Mouse (Mus musculus) adrenal gland, adult 2 months (tissue): ENCODE measurements at regions not wholly inside any gene's neighbourhood (a gene's known extent, or its start where the extent isn't known, plus 50 kb on each side); places are given as distances from the start of the nearest gene placed in this dataset.
"Not testable (repeated sequence)": the region's sequence is repeated elsewhere in the genome, so short reads cannot be mapped to it uniquely, and the experiment has no call there.

Source experiments
- DNase-seq: peaks from one replicate; pipeline ENCODE4 v3.0.0; 2021

- DNase-seq: no peak
These were observed 64.1 kb downstream of the 9530068E07Rik start for GRCm38 (mm10) chr11:52460190-52460780.

DNA sequence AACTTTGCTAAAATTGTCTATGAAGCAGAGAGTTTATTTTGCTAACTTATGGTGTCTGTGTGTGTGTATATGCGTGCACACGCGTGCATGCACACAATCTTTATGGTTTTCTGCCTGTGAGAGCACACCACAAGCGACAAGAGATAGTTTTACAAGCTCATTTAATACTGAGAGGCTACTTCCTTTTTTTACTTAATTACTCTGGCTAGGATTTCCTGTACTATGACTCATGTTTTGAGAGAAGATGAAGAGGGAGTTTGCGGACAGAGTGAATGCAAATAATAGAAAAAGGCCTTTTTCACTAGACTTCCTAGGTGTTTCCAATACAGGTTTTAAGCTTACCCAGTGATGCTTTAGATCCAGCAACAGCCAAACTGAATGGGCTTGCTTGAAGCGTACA lies 74.9 kb downstream of the 9530068E07Rik start:
- not testable (repeated sequence) for DNase-seq

DNA sequence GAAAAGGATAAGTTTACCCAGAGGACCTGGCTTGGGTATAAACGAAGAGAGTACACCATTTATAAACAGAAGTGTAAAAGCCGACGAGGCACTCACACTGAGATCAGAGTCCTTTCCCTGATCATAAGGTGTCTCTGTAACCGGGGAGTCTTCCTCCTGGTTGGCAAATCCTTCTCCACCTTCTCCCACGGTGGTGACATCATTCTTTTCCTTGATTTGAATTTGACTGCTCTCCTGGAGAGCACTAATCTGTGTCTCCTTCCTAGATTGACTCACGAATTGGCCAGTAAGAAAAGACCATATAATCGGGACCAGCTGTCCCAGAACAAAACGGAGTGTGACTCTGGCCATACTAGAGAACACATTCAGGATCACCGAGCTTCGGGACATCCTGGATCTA lies 83.9 kb downstream of the 9530068E07Rik start:
- not testable (repeated sequence) for DNase-seq

DNA sequence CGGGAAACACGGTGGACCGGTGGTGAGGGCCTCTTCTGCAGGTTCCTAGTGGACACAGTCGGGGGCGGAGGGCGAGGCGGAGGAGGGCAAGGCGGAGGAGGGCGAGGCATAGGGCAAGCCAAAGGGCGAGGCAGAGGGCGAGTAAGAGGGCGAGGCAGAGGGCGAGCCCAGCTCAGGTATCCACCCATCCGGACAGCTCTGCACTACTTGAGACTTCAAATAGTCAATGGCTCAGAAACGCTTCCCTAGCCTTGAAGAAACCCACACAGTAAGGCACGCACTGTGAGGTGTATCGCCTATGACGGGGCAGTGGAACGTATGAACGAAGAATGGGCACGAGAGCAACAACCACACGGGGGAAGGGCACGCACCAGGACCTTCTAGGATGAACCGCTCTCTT lies 84.5 kb downstream of the 9530068E07Rik start:
- not testable (repeated sequence) for DNase-seq

GRCm38 (mm10) chr11:52483534-52483933 lies 87.3 kb downstream of the 9530068E07Rik start:
- DNase-seq: not testable (repeated sequence)

GRCm38 (mm10) chr11:52488538-52488937 lies 92.3 kb downstream of the 9530068E07Rik start:
- peak; percentile 24 for DNase-seq

GRCm38 (mm10) chr11:52493336-52493735 lies 97.1 kb downstream of the 9530068E07Rik start:
- no peak for DNase-seq

GRCm38 (mm10) chr11:52496908-52497307 lies 100.7 kb downstream of the 9530068E07Rik start:
- no peak for DNase-seq

- peak; percentile 35 for DNase-seq
These were observed 106.6 kb downstream of the 9530068E07Rik start for GRCm38 (mm10) chr11:52502759-52503365.

GRCm38 (mm10) chr11:52511831-52512297 lies 115.6 kb downstream of the 9530068E07Rik start:
- no peak for DNase-seq

DNA sequence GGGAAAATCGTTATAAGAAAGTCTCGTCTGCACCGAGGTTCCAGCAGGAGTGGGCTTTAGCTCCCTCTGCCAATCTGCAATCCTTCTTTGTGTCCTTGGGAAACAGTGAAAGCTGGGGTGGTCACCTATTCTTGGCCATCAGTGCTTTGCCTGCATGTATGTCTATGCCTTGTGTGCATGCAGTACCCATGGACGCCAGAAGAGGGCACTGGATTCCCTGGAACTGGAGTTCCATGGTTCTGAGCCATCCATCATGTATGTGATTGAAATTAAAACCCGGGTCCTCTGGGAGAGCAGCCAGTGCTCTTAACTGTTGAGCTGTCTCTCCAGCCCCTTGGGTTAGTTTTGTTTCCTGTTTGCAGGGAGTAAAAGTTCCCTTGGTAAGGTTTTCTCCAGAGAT lies 121.1 kb downstream of the 9530068E07Rik start:
- no peak for DNase-seq

DNA sequence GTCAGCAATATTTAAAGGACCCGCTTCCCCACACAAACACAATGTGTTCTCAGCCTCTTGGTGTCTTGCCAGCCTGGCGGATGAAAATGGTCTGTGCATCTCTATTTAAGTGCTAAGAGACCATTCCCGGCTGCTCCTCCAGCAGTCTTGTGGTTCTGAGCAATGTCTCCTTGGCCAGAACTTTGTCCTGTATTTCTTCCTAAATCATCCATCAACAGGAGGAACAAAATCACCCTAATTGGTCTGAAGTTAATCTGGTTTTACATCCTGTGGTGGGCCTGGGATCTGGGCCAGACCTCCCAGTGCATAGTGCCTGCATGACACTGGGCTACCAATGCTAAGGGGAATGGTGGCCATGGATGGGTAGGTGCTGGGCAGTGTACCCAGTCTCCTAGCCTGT lies 123.6 kb downstream of the 9530068E07Rik start:
- DNase-seq: no peak

- peak; percentile 70 for DNase-seq
These were observed 125.7 kb downstream of the 9530068E07Rik start for GRCm38 (mm10) chr11:52521879-52522278.

- no peak for DNase-seq
These were observed 126.2 kb downstream of the 9530068E07Rik start for GRCm38 (mm10) chr11:52522384-52522783.

DNA sequence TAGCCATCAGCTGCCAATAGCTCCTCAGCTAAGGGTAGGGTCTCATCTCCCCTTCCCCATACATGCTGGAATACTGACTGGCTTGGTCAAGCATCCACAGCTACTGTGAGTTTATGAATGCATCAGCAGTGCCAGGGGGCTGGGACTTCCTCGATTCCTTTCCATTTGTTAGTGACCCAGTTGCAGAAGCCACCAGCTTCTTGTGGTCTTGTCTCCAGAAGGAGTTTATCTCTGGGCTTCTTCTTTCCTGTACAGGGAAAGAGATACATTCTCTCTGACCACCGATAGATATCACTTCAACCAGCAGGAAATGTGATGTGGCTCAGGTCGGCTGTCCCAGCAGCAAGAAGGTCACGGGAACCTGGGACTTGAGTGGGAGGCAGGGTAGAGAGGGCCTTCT lies 127.0 kb downstream of the 9530068E07Rik start:
- no peak for DNase-seq

GRCm38 (mm10) chr11:52523671-52524070 lies 127.4 kb downstream of the 9530068E07Rik start:
- no peak for DNase-seq

GRCm38 (mm10) chr11:52525446-52525845 lies 129.2 kb downstream of the 9530068E07Rik start:
- no peak for DNase-seq

GRCm38 (mm10) chr11:52526306-52526705 lies 130.1 kb downstream of the 9530068E07Rik start:
- DNase-seq: no peak

GRCm38 (mm10) chr11:52533379-52533778 lies 137.2 kb downstream of the 9530068E07Rik start:
- DNase-seq: peak; percentile 59

DNA sequence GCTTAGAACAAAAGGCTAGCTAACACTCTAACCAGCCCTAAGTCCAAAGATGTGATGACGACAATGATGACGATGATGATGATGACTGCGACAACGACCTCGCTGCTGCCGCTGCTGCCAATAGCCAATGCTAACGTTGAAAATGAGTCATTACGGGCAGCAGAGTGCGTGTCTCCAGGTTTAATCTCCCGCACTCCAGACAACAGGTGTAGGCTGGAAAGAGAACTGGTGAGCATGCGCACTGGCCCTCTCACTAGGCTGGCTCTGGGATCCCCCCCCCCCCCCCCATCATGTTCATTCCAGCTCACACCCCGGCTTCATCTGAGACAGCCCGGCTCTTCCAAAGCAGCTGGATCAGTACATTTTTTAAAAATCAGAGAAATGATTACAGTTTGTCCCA lies 138.4 kb downstream of the 9530068E07Rik start:
- peak; percentile 48 for DNase-seq

GRCm38 (mm10) chr11:52536211-52536610 lies 140.0 kb downstream of the 9530068E07Rik start:
- DNase-seq: no peak

GRCm38 (mm10) chr11:52536841-52537240 lies 140.6 kb downstream of the 9530068E07Rik start:
- DNase-seq: no peak

GRCm38 (mm10) chr11:52537819-52538435 lies 141.7 kb downstream of the 9530068E07Rik start:
- DNase-seq: peak; percentile 87
